Mouse (Mus musculus): ENCODE results near the gene Coa3.

Coa3 gene

GRCm38 (mm10) chr11:101282896-101283295 is 4.0 kb upstream of the Coa3 start:
- DNase-seq (ENCODE audit: low read depth, low spot score) = no peak

GRCm38 (mm10) chr11:101280837-101281236 is 1.9 kb upstream of the Coa3 start:
- no peak for DNase-seq (ENCODE audit: low read depth, low spot score)

GRCm38 (mm10) chr11:101279193-101279569 is 267 bp upstream of the Coa3 start:
- DNase-seq (ENCODE audit: low read depth, low spot score) = no peak

- no peak for DNase-seq (ENCODE audit: low read depth, low spot score)
These were observed 1.3 kb downstream of the Coa3 start for GRCm38 (mm10) chr11:101277381-101278222.

GRCm38 (mm10) chr11:101276319-101277070 is 2.4 kb downstream of the Coa3 start:
- no peak for DNase-seq (ENCODE audit: low read depth, low spot score)

- DNase-seq (ENCODE audit: low read depth, low spot score) = no peak
These were observed 3.6 kb downstream of the Coa3 start for GRCm38 (mm10) chr11:101275309-101275708.

- no peak for DNase-seq (ENCODE audit: low read depth, low spot score)
These were observed 6.5 kb downstream of the Coa3 start for GRCm38 (mm10) chr11:101272446-101272845.

- DNase-seq (ENCODE audit: low read depth, low spot score) = no peak
These were observed 9.3 kb downstream of the Coa3 start for GRCm38 (mm10) chr11:101269577-101270116.

GRCm38 (mm10) chr11:101265906-101266305 is 13.0 kb downstream of the Coa3 start:
- no peak for DNase-seq (ENCODE audit: low read depth, low spot score)

- no peak for DNase-seq (ENCODE audit: low read depth, low spot score)
These were observed 13.9 kb downstream of the Coa3 start for GRCm38 (mm10) chr11:101264954-101265471.

GRCm38 (mm10) chr11:101263989-101264280 is 15.0 kb downstream of the Coa3 start:
- DNase-seq (ENCODE audit: low read depth, low spot score) = no peak

GRCm38 (mm10) chr11:101263138-101263988 is 15.6 kb downstream of the Coa3 start:
- no peak for DNase-seq (ENCODE audit: low read depth, low spot score)

GRCm38 (mm10) chr11:101262272-101262967 is 16.5 kb downstream of the Coa3 start:
- DNase-seq (ENCODE audit: low read depth, low spot score) = no peak

GRCm38 (mm10) chr11:101260826-101261380 is 18.0 kb downstream of the Coa3 start:
- no peak for DNase-seq (ENCODE audit: low read depth, low spot score)

- DNase-seq (ENCODE audit: low read depth, low spot score) = no peak
These were observed 18.7 kb downstream of the Coa3 start, which contains the start of gene Wnk4 for GRCm38 (mm10) chr11:101259948-101260825. Wnk4 (plus strand) TSS chr11:101260567.

GRCm38 (mm10) chr11:101259261-101259712 is 19.6 kb downstream of the Coa3 start:
- no peak for DNase-seq (ENCODE audit: low read depth, low spot score)

GRCm38 (mm10) chr11:101255826-101256775 is 22.8 kb downstream of the Coa3 start:
- DNase-seq (ENCODE audit: low read depth, low spot score) = no peak

Data from skeletal muscle tissue, adult 2 months (tissue).